Mouse (Mus musculus): ENCODE results near the gene Sema5a. TPM values are rescaled to one million over a fixed set of nuclear protein-coding genes. Genes with fewer than 3 reads are reported as not detected.

The Sema5a gene
- polyA plus RNA-seq, 1 experiment from 2014 or later, result 17.5 TPM

DNA sequence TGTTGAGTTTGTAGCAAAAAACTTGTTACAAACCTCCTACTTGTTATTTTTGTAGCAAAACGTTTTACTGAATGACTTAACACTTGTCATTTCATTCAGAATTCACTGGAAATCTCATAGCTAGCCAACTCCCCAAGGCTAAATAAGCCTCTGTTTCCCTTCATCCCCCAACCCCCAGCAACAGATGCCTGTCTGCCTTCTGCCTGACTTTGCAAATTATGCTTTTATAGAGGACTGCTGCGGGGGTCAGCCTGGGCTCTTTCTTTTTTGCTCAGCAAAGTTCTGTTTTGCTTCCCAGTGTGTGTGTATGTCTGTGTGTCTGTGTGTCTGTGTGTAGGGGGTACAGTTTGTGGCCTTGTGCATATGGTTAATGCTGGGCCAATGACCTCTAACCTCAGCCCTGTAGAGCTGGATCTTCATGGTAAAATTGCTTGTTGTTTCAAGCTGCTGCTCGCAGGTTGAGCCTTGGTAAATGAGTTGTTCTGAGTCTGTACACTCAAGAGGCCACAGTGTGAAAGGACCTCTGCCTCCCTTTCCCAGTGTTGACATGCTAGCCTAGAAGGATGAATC is 94.2 kb downstream of the Sema5a start:
- Histone ChIP-seq H3K9ac (no peak overlapping the region), H3K36me3 (no peaks in the 10 kb centered on the region), H3K4me2 (no peak overlapping the region), H3K27me3 (replicated peaks) (no peaks in the 10 kb centered on the region), H3K9me3 (no peaks in the 10 kb centered on the region), H3K4me1 (no peaks in the 10 kb centered on the region), H3K4me3 (replicated peaks) (no peak overlapping the region), H3K27ac (no peak overlapping the region)
- ATAC-seq (ENCODE audit: insufficient read depth, low FRiP score, low read depth), result no peak
- WGBS, result 51% methylated on average over 3 of the region's 3 CpGs

- Histone ChIP-seq H3K27ac (no peak overlapping the region), H3K9me3 (no peaks in the 10 kb centered on the region), H3K9ac (no peak overlapping the region), H3K4me2 (no peak overlapping the region), H3K4me1 (no peaks in the 10 kb centered on the region), H3K36me3 (no peaks in the 10 kb centered on the region), H3K27me3 (replicated peaks) (no peaks in the 10 kb centered on the region), H3K4me3 (replicated peaks) (no peak overlapping the region)
- ATAC-seq (ENCODE audit: insufficient read depth, low FRiP score, low read depth), result no peak
- WGBS, result 57% methylated on average over 5 of the region's 5 CpGs
These were observed 94.8 kb downstream of the Sema5a start for GRCm38 (mm10) chr15:32339426-32339825.

DNA sequence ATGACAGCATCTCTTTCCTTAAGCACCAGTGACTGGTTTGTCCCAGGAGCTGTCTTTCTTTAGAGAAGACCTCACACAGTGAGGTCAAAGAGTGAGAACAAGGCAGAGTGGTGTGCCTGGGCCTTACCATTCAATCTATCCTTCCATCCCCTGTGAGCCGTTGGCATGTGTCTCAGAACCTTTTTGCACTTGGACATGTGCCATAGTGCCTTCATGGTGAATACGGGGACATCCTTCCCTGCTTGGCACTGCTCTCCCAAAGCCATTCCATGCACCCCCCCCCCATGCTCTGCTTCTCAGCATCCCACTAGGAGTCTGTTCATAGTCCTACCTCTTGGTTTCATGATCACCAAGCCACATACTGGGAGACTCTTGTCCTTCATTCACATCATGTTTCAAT is 96.8 kb downstream of the Sema5a start:
- H3K4me3 ChIP-seq (replicated peaks), result no peak overlapping the region
- no peak for ATAC-seq (ENCODE audit: insufficient read depth, low FRiP score, low read depth)
- H3K4me1 ChIP-seq, result no peaks in the 10 kb centered on the region
- H3K9ac ChIP-seq, result no peak overlapping the region
- no peak overlapping the region for H3K4me2 ChIP-seq
- no peaks in the 10 kb centered on the region for H3K27me3 ChIP-seq (replicated peaks)
- 69% methylated on average over 2 of the region's 2 CpGs for WGBS
- no peaks in the 10 kb centered on the region for H3K9me3 ChIP-seq
- no peak overlapping the region for H3K27ac ChIP-seq
- H3K36me3 ChIP-seq, result no peaks in the 10 kb centered on the region

- Histone ChIP-seq H3K4me1 (no peaks in the 10 kb centered on the region), H3K4me3 (replicated peaks) (no peak overlapping the region), H3K27me3 (replicated peaks) (no peaks in the 10 kb centered on the region), H3K36me3 (no peaks in the 10 kb centered on the region), H3K9me3 (no peaks in the 10 kb centered on the region), H3K27ac (no peak overlapping the region), H3K4me2 (no peak overlapping the region), H3K9ac (no peak overlapping the region)
- no peak for ATAC-seq (ENCODE audit: insufficient read depth, low FRiP score, low read depth)
- WGBS, result 73% methylated on average over 5 of the region's 5 CpGs
These were observed 98.9 kb downstream of the Sema5a start for GRCm38 (mm10) chr15:32343544-32343943.

DNA sequence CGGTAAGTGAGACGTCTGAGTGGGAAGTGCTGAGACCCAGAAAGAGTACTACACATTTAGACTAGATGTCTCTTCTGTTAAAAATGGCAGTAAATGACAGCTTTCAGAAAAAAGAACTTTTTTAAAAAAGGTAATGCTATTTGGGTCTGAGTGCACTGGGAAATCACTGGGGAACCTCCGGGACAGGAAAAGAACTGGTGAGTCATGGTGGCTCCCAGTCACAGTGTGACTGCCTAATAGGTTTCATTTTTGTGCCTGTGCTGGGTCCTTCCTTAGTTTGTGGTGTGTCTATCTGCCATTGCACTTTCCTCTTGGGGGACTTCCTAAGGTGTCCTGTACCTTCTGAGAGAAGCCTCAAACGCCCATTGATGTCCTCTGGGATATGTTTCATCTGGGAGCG is 102.7 kb downstream of the Sema5a start:
- 82% methylated on average over 5 of the region's 5 CpGs for WGBS
- no peak for ATAC-seq (ENCODE audit: insufficient read depth, low FRiP score, low read depth)
- Histone ChIP-seq H3K9me3 (no peaks in the 10 kb centered on the region), H3K4me3 (replicated peaks) (no peak overlapping the region), H3K9ac (no peak overlapping the region), H3K27ac (no peak overlapping the region), H3K36me3 (no peaks in the 10 kb centered on the region), H3K4me1 (no peaks in the 10 kb centered on the region), H3K4me2 (no peak overlapping the region), H3K27me3 (replicated peaks) (no peaks in the 10 kb centered on the region)

DNA sequence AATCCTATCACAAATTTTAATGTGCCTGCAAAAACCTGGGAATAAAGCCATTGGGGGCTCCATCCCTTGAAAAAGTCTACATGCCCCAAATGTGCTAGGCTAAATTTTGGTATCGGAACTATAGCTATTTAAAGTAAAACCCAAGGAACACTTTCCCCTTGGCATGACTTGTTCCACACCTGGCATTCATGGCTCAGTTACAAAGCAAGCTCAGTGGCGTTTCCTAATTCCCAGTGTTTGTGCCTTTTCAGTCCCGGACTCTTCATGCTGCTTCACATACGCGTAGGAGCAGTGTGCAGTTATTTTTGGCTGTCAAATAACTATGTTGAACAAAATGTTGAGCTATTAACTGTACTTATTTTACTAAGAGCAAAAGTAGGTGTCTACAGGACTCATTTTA is 104.7 kb downstream of the Sema5a start:
- no peak for ATAC-seq (ENCODE audit: insufficient read depth, low FRiP score, low read depth)
- H3K9ac ChIP-seq, result no peak overlapping the region
- 89% methylated on average over 5 of the region's 5 CpGs for WGBS
- no peaks in the 10 kb centered on the region for H3K27me3 ChIP-seq (replicated peaks)
- no peaks in the 10 kb centered on the region for H3K9me3 ChIP-seq
- no peaks in the 10 kb centered on the region for H3K36me3 ChIP-seq
- no peak overlapping the region for H3K4me2 ChIP-seq
- H3K4me3 ChIP-seq (replicated peaks), result no peak overlapping the region
- 0 out of 2 replicates have a peak, but pooled peaks cover 4% of the 10 kb centered on the region for H3K4me1 ChIP-seq
- H3K27ac ChIP-seq, result no peak overlapping the region

- Histone ChIP-seq H3K9ac (no peak overlapping the region), H3K4me2 (no peak overlapping the region), H3K27ac (no peak overlapping the region), H3K27me3 (replicated peaks) (no peaks in the 10 kb centered on the region), H3K4me1 (0 out of 2 replicates have a peak, but pooled peaks cover 4% of the 10 kb centered on the region), H3K9me3 (no peaks in the 10 kb centered on the region), H3K4me3 (replicated peaks) (no peak overlapping the region), H3K36me3 (no peaks in the 10 kb centered on the region)
- no peak for ATAC-seq (ENCODE audit: insufficient read depth, low FRiP score, low read depth)
- WGBS, result 42% methylated on average over 8 of the region's 8 CpGs
These were observed 108.4 kb downstream of the Sema5a start for GRCm38 (mm10) chr15:32352995-32353394.

DNA sequence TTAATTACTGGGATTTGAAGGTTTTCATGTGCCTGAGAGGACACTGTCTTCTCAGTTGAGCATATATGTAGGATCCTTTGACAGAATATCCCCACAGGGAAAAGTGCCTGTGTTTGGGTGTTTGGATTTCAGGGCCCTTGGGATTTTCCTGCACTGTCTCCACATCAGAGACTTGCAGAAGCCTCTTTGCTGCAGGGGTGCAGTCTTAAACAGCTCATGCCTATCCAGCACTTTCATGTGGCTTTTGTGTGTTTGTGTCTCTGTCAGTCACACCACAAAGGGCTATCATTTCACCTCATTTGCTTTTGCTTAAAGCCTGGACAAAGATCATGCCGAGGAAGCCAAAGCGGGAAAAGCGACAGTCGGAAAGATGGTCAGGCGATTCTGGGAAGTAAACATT is 108.9 kb downstream of the Sema5a start:
- no peak overlapping the region; the same call in 1 of the 2 replicates for H3K27ac ChIP-seq
- no peak overlapping the region for H3K4me3 ChIP-seq (replicated peaks)
- H3K27me3 ChIP-seq (replicated peaks), result no peaks in the 10 kb centered on the region
- no peak for ATAC-seq (ENCODE audit: insufficient read depth, low FRiP score, low read depth)
- H3K4me1 ChIP-seq, result 0 out of 2 replicates have a peak, but pooled peaks cover 4% of the 10 kb centered on the region
- no peaks in the 10 kb centered on the region for H3K9me3 ChIP-seq
- 57% methylated on average over 5 of the region's 5 CpGs for WGBS
- no peak overlapping the region for H3K4me2 ChIP-seq
- no peak overlapping the region for H3K9ac ChIP-seq
- H3K36me3 ChIP-seq, result no peaks in the 10 kb centered on the region

DNA sequence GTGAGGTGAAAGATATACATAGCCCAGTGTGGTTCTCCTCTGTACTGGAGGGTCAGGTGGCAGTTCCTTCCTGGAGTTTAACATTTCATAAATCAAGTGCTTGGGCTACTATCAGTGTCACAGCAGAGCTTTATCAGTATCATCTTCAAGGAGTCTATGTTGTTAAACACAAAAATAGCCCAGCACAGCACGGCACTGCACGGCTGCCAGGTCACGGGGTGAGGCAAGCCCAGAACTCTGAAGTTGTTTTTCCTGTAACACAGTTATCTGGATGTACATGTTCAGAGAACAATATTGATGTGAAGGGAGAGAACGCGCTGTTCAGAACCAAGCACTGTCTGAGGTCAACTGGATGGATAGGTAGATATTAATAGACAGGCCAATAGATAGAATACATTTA is 112.2 kb downstream of the Sema5a start:
- Histone ChIP-seq H3K4me2 (no peak overlapping the region), H3K27me3 (replicated peaks) (no peaks in the 10 kb centered on the region), H3K9ac (no peak overlapping the region), H3K4me3 (replicated peaks) (no peak overlapping the region), H3K27ac (no peak overlapping the region), H3K36me3 (no peaks in the 10 kb centered on the region), H3K4me1 (0 out of 2 replicates have a peak, but pooled peaks cover 4% of the 10 kb centered on the region), H3K9me3 (no peaks in the 10 kb centered on the region)
- WGBS, result 75% methylated on average over 5 of the region's 5 CpGs
- ATAC-seq (ENCODE audit: insufficient read depth, low FRiP score, low read depth), result no peak

DNA sequence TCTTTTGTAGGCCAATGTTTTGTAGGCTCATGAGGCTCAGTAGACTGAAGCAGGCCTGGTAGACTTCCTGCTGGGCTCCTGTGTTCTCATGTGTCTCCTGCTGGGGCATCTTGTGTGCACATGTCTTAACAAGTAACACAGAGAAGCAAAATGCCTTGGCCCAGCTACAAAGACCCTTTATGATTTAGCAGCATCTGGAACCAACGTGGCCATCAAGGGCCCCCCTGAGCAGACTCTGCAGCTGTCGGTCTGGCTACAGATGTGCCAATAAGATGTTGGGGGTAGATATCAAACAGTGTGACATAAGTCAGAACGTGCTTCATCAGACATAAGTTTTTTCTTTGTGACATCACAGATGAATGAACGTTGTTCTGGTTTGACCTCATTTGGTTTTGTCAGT is 123.2 kb downstream of the Sema5a start:
- Histone ChIP-seq H3K9me3 (no peaks in the 10 kb centered on the region), H3K27me3 (replicated peaks) (no peaks in the 10 kb centered on the region), H3K36me3 (no peaks in the 10 kb centered on the region), H3K4me1 (no peaks in the 10 kb centered on the region), H3K4me3 (replicated peaks) (no peak overlapping the region), H3K4me2 (no peak overlapping the region), H3K9ac (no peak overlapping the region), H3K27ac (no peak overlapping the region)
- no peak for ATAC-seq (ENCODE audit: insufficient read depth, low FRiP score, low read depth)
- WGBS, result 77% methylated on average over 4 of the region's 4 CpGs

DNA sequence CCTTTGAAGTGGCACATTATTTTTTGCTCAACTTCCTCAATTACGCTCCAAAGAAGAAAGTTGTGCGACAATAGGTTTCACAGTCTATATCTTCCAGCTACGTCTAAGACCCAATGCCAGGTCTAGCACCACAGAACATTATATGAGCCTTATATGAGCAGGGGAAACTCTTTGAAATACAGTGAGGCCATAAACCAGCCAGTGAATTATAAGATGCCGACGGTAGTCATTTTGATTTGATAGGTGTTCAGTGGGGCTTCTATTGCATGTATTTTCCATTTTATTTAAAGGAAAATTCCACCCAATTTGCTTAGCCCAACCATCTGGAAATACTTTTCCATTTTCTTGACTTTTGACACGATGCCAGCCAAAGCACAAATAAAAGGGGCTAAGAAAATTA is 126.3 kb downstream of the Sema5a start:
- Histone ChIP-seq H3K9me3 (no peaks in the 10 kb centered on the region), H3K27ac (no peak overlapping the region), H3K36me3 (no peaks in the 10 kb centered on the region), H3K4me1 (no peaks in the 10 kb centered on the region), H3K4me2 (no peak overlapping the region), H3K9ac (no peak overlapping the region), H3K4me3 (replicated peaks) (no peak overlapping the region), H3K27me3 (replicated peaks) (no peaks in the 10 kb centered on the region)
- 87% methylated on average over 6 of the region's 6 CpGs for WGBS
- ATAC-seq (ENCODE audit: insufficient read depth, low FRiP score, low read depth), result no peak

GRCm38 (mm10) chr15:32371385-32371784 is 126.8 kb downstream of the Sema5a start:
- no peak for ATAC-seq (ENCODE audit: insufficient read depth, low FRiP score, low read depth)
- WGBS, result 55% methylated on average over 6 of the region's 6 CpGs

DNA sequence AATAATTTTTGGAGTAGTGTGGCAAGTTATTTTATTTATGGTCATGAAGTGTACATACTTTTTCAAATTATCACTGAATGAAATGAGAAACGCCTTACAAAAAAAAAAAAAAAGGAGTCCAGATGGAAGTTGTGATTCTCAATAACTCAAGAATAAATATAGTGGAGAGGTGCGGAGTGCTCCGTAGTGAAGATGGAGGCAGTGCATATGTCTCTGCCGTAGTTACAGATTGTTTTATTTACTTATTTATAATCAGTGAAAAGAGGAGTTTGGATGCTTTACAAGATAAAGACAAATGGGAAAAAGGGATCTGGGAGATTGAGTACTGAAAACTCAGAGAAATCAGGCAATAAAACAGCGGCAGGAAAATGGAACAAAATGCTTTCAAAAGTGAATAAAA is 131.7 kb downstream of the Sema5a start:
- Histone ChIP-seq H3K4me2 (no peak overlapping the region), H3K27ac (no peak overlapping the region), H3K4me1 (no peaks in the 10 kb centered on the region), H3K27me3 (replicated peaks) (no peaks in the 10 kb centered on the region), H3K4me3 (replicated peaks) (no peak overlapping the region), H3K9ac (no peak overlapping the region), H3K36me3 (no peaks in the 10 kb centered on the region), H3K9me3 (no peaks in the 10 kb centered on the region)
- WGBS, result 75% methylated on average over 5 of the region's 5 CpGs
- no peak for ATAC-seq (ENCODE audit: insufficient read depth, low FRiP score, low read depth)

More at GRCm38 (mm10) chr15:32371385-32371784, 126.8 kb downstream of the Sema5a start:
- Histone ChIP-seq H3K9ac (no peak overlapping the region), H3K4me1 (no peaks in the 10 kb centered on the region), H3K4me2 (no peak overlapping the region), H3K27me3 (replicated peaks) (no peaks in the 10 kb centered on the region), H3K9me3 (no peaks in the 10 kb centered on the region), H3K36me3 (no peaks in the 10 kb centered on the region), H3K27ac (no peak overlapping the region), H3K4me3 (replicated peaks) (no peak overlapping the region)
